Mouse (Mus musculus): ENCODE measurements around the gene Slc12a8. TPM values are rescaled to one million over a fixed set of nuclear protein-coding genes. Genes with fewer than 3 reads are reported as not detected.
A peak's percentile ranks its signal among the peaks of the same experiment; 100 is the strongest.

Gene Slc12a8
- total RNA-seq, 1 experiment, result 3.7 TPM

DNA sequence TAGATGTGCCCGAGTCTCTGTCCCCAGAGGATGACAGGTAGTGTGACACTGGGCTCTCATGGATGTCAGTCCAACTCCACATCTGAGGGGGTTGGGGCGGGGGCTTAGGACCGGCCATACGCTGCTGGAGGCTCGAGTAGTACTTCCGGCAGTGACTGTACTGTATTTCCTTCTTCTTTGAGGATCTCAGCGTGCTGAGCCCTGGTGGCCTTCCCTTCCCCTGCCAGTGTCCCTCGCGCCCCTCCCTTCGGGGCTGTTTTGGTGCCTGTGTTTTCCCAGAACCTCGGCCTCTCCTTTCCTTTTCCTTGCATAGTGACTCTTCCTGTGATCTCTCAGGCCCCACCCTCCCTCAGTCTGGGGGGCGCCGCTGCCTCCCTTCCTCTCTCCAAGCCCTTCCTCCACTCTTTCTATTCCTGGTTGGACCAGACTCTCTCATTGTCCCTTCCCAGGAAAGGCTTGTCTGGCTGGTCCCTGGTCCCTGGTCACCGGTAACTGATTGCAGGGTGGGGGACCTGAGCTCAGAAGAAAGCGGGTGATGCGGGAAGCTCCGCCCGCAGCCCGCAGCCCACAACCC lies 66.8 kb downstream of the Slc12a8 start:
- no peak for DNase-seq (ENCODE audit: low read depth, low spot score)
- TF ChIP-seq HCFC1 (IDR thresholded peaks at IDR 0.05; ENCODE audit: borderline replicate concordance, insufficient read depth, low read length) (no peak), ZNF384 (IDR thresholded peaks at IDR 0.05; ENCODE audit: low read depth, low read length) (no peak), CHD2 (IDR thresholded peaks at IDR 0.05; ENCODE audit: low read depth, low read length) (no peak), ZC3H11A (IDR thresholded peaks at IDR 0.05; ENCODE audit: borderline replicate concordance, low read depth, low read length) (no peak), MAFK (IDR thresholded peaks at IDR 0.05; ENCODE audit: insufficient read depth, low read depth, low read length) (no peak)
- Histone ChIP-seq H3K9ac (ENCODE audit: insufficient read depth, low read depth, low read length, poor library complexity, severe bottlenecking) (peak overlapping the region; percentile 2; the same call in 1 of the 2 replicates), H3K27ac (ENCODE audit: insufficient read depth, low read depth, low read length, poor library complexity, severe bottlenecking) (no peak overlapping the region), H3K36me3 (ENCODE audit: control insufficient read depth, insufficient read depth, low read length, poor library complexity, severe bottlenecking) (no peaks in the 10 kb centered on the region), H3K4me3 (ENCODE audit: insufficient read depth in 1 of 2, low read depth in 1 of 2, low read length in 2 of 2, poor library complexity in 1 of 2, severe bottlenecking in 1 of 2) (peak overlapping the region; percentile 1 to 50), H3K9me3 (ENCODE audit: control insufficient read depth, insufficient read depth, low read depth, low read length) (no peaks in the 10 kb centered on the region), H3K4me1 (ENCODE audit: control insufficient read depth in 2 of 2, insufficient read depth in 2 of 2, low read length in 2 of 2, poor library complexity in 1 of 2) (peaks cover 4 to 21% of the 10 kb centered on the region in 2 experiments; a peak in 3 of 4 replicates)
- in situ Hi-C loops (cut with MboI; ENCODE audit: low sequenced_read_pairs in 2 of 2, unreplicated experiment in 2 of 2), result no loop called here

DNA sequence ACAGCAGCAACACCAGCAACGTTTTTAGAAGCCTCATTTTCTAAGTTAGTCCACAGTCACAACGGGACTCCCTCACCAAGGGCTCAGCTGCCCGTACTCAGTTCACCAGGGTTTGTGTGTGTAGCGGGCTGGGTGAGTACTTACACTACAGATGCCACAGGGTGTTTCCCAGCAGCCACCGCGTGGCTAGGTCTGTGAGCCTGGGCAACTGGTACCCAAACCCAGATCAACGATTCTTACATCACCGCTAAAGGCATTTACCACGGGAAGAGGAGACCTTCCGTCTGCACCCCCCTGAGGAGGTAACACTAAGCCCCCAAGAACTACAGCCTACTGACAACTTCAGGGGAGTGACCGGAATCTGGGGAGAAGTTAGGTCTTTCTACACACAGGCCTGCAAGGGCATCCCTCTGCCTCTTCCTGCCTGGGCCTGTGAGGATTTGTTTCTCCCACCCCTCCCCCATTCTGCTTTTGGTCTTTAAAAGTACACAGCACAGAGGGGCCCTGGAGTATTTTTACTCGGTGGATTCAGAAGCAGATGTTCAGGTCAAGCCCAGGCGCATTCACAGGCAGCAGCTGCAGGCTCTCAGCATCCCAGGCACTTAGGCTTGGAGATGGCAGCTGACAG lies 67.4 kb downstream of the Slc12a8 start:
- no peak for TF ChIP-seq CHD2 (IDR thresholded peaks at IDR 0.05; ENCODE audit: low read depth, low read length)
- no peak for TF ChIP-seq ZNF384 (IDR thresholded peaks at IDR 0.05; ENCODE audit: low read depth, low read length)
- TF ChIP-seq HCFC1 (IDR thresholded peaks at IDR 0.05; ENCODE audit: borderline replicate concordance, insufficient read depth, low read length), result no peak
- no peak for TF ChIP-seq ZC3H11A (IDR thresholded peaks at IDR 0.05; ENCODE audit: borderline replicate concordance, low read depth, low read length)
- TF ChIP-seq MAFK (IDR thresholded peaks at IDR 0.05; ENCODE audit: insufficient read depth, low read depth, low read length), result no peak
- in situ Hi-C loops (cut with MboI; ENCODE audit: low sequenced_read_pairs in 2 of 2, unreplicated experiment in 2 of 2), result no loop called here
- H3K9ac ChIP-seq (ENCODE audit: insufficient read depth, low read depth, low read length, poor library complexity, severe bottlenecking), result peak overlapping the region; percentile 5; the same call in 1 of the 2 replicates
- H3K9me3 ChIP-seq (ENCODE audit: control insufficient read depth, insufficient read depth, low read depth, low read length), result no peaks in the 10 kb centered on the region
- peak overlapping the region; percentile 37; the same call in 1 of the 2 replicates for H3K27ac ChIP-seq (ENCODE audit: insufficient read depth, low read depth, low read length, poor library complexity, severe bottlenecking)
- H3K4me3 ChIP-seq (ENCODE audit: insufficient read depth in 1 of 2, low read depth in 1 of 2, low read length in 2 of 2, poor library complexity in 1 of 2, severe bottlenecking in 1 of 2), result peak overlapping the region; percentile 1 to 50
- H3K4me1 ChIP-seq (ENCODE audit: control insufficient read depth in 2 of 2, insufficient read depth in 2 of 2, low read length in 2 of 2, poor library complexity in 1 of 2), result peaks cover 4 to 21% of the 10 kb centered on the region in 2 experiments; a peak in 3 of 4 replicates
- DNase-seq (ENCODE audit: low read depth, low spot score), result no peak
- H3K36me3 ChIP-seq (ENCODE audit: control insufficient read depth, insufficient read depth, low read length, poor library complexity, severe bottlenecking), result no peaks in the 10 kb centered on the region

DNA sequence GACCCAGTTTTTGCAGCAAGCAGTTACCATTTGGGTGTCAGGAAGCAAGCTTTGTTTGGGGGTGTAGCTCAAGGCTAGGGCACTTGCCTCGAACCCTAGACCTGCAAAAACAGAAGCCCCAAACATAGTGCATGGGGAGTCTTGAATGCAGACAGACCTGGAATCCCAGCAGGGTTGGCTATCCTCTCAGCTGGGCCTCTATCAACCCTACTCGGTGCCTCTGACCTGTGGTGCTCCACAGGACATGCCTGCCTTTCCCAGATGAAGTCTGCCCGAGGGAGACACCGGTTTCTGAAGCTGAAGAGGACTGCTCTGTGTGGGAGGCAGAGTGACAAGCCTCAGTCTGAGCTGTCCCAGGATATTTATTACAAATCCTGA lies 67.9 kb downstream of the Slc12a8 start:
- Histone ChIP-seq H3K36me3 (ENCODE audit: control insufficient read depth, insufficient read depth, low read length, poor library complexity, severe bottlenecking) (no peaks in the 10 kb centered on the region), H3K4me3 (ENCODE audit: insufficient read depth in 1 of 2, low read depth in 1 of 2, low read length in 2 of 2, poor library complexity in 1 of 2, severe bottlenecking in 1 of 2) (no peak overlapping the region), H3K9ac (ENCODE audit: insufficient read depth, low read depth, low read length, poor library complexity, severe bottlenecking) (0 out of 2 replicates have a peak overlapping the region, but pooled peaks have one; percentile 5), H3K27ac (ENCODE audit: insufficient read depth, low read depth, low read length, poor library complexity, severe bottlenecking) (peak overlapping the region; percentile 37; the same call in 1 of the 2 replicates), H3K4me1 (ENCODE audit: control insufficient read depth in 2 of 2, insufficient read depth in 2 of 2, low read length in 2 of 2, poor library complexity in 1 of 2) (peaks cover 4 to 21% of the 10 kb centered on the region in 2 experiments; a peak in 3 of 4 replicates), H3K9me3 (ENCODE audit: control insufficient read depth, insufficient read depth, low read depth, low read length) (no peaks in the 10 kb centered on the region)
- no peak for DNase-seq (ENCODE audit: low read depth, low spot score)
- TF ChIP-seq CHD2 (IDR thresholded peaks at IDR 0.05; ENCODE audit: low read depth, low read length), result no peak
- TF ChIP-seq MAFK (IDR thresholded peaks at IDR 0.05; ENCODE audit: insufficient read depth, low read depth, low read length), result no peak
- TF ChIP-seq HCFC1 (IDR thresholded peaks at IDR 0.05; ENCODE audit: borderline replicate concordance, insufficient read depth, low read length), result no peak
- TF ChIP-seq ZNF384 (IDR thresholded peaks at IDR 0.05; ENCODE audit: low read depth, low read length), result no peak
- TF ChIP-seq ZC3H11A (IDR thresholded peaks at IDR 0.05; ENCODE audit: borderline replicate concordance, low read depth, low read length), result no peak
- in situ Hi-C loops (cut with MboI; ENCODE audit: low sequenced_read_pairs in 2 of 2, unreplicated experiment in 2 of 2), result no loop called here

DNA sequence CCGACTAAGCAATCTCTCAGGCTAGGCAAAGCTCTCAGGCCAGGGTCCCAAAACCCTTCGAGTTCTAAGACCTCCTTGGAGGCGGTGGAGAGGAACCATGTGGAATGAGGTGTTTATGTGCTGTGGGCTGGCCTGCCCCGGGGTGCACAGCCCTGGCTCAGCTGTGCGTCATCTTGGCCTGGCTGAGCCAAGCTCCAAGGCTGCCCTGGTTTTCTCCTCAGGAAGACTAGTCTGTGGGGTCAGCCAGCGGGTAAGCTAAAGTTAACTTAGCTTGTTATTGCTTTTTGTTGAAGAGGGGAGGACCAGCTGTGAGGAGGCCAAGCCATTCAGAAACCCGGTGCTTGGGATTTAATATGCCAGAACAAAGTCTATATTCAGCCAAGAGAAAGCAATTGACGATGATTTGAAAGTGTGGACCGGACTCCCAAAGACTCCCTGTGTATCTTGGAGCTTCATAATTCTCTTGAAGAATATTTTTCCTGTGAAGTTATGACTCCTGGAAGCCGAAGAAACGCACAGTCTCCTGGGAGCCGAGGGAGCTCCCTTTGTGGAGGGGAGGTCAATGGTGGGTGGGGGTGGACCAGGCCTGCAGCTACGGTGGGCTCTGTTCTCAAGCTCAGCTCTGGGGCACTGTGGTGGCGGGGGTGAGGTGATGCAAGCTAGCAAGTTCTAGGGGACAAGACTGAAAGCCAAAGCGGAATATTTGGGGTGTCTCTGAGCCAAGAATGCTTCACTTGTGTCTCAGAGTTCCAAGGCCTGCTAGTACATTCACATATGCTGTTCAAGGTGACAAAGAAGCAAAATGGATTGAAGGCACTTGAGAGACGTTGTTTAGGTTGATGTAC lies 70.4 kb downstream of the Slc12a8 start:
- no peak overlapping the region for H3K27ac ChIP-seq (ENCODE audit: insufficient read depth, low read depth, low read length, poor library complexity, severe bottlenecking)
- no peak for TF ChIP-seq CHD2 (IDR thresholded peaks at IDR 0.05; ENCODE audit: low read depth, low read length)
- H3K4me1 ChIP-seq (ENCODE audit: control insufficient read depth in 2 of 2, insufficient read depth in 2 of 2, low read length in 2 of 2, poor library complexity in 1 of 2), result peaks cover 4 to 15% of the 10 kb centered on the region in 2 experiments; a peak in 3 of 4 replicates
- in situ Hi-C loops (cut with MboI; ENCODE audit: low sequenced_read_pairs in 2 of 2, unreplicated experiment in 2 of 2), result no loop called here
- DNase-seq (ENCODE audit: low read depth, low spot score), result no peak
- no peaks in the 10 kb centered on the region for H3K36me3 ChIP-seq (ENCODE audit: control insufficient read depth, insufficient read depth, low read length, poor library complexity, severe bottlenecking)
- H3K9me3 ChIP-seq (ENCODE audit: control insufficient read depth, insufficient read depth, low read depth, low read length), result no peaks in the 10 kb centered on the region
- H3K9ac ChIP-seq (ENCODE audit: insufficient read depth, low read depth, low read length, poor library complexity, severe bottlenecking), result no peak overlapping the region
- no peak overlapping the region for H3K4me3 ChIP-seq (ENCODE audit: insufficient read depth in 1 of 2, low read depth in 1 of 2, low read length in 2 of 2, poor library complexity in 1 of 2, severe bottlenecking in 1 of 2)

All from ES-E14 (cell line).